Comparison of ENCODE assay signal across 12 mouse cellular contexts in the genomic region with DNA sequence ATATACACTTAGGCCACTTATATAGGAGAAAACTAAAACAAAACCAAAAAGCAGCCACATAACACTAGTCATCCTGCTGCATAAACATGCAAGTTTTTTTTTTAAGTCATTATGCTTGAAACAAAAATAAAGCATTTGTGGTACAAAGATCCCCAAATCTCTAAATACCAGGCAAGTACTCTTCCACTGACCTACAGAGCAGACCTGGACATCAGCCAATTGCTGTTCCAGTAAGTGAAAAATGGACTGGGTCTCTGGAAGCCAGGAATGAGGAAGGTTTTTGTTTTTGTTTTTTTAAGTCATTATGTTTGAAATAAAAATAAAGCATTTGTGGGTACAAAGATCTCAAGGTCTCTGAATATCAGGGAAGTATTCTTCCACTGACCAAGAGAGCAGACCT.
DNase-seq lines count a peak whose midpoint lies in the region.
"Had no signal": no experiment of that assay in that cellular context is flagged by ENCODE, and none has a peak within 500 bp of the region (broad histone marks: within the 10 kb centered on the region; RNA-seq: fewer than 3 reads in every experiment).

No protein-coding gene starts in this region.

- DNase-seq in cerebellum, adult 11 months = peak; percentile 28
- no peak for DNase-seq in cerebellum, postnatal 4 days (ENCODE audit: low spot score in 2 of 2)
- peak; percentile 16 to 19 for DNase-seq in kidney, adult 8-10 months
- no peak for DNase-seq in kidney, adult 18-20 months
- DNase-seq in brain, adult 2 months (ENCODE audit: low read depth, low spot score) = peak; percentile 78
- DNase-seq in cerebellum, postnatal 36 days = peak; percentile 27 to 43
- DNase-seq in thymus, postnatal 25 days = no peak
- DNase-seq: adrenal gland, adult 8-10 months; heart, postnatal 4 days; lung, adult 18-20 months; lung, postnatal 14 days; thymus, postnatal 36 days had no signal

Comparison
In these comparisons a context has a peak if more than half of its experiments do, and no peak if none do; other contexts are left out.
1. DNase-seq: peak in cerebellum, adult 11 months (single experiment), kidney, adult 8-10 months (2 of 2), brain, adult 2 months (single experiment) and cerebellum, postnatal 36 days (2 of 2); none in cerebellum, postnatal 4 days (0 of 2), kidney, adult 18-20 months (single experiment) and thymus, postnatal 25 days (single experiment).